32 mouse cellular contexts compared by ENCODE assay signal in the genomic region with DNA sequence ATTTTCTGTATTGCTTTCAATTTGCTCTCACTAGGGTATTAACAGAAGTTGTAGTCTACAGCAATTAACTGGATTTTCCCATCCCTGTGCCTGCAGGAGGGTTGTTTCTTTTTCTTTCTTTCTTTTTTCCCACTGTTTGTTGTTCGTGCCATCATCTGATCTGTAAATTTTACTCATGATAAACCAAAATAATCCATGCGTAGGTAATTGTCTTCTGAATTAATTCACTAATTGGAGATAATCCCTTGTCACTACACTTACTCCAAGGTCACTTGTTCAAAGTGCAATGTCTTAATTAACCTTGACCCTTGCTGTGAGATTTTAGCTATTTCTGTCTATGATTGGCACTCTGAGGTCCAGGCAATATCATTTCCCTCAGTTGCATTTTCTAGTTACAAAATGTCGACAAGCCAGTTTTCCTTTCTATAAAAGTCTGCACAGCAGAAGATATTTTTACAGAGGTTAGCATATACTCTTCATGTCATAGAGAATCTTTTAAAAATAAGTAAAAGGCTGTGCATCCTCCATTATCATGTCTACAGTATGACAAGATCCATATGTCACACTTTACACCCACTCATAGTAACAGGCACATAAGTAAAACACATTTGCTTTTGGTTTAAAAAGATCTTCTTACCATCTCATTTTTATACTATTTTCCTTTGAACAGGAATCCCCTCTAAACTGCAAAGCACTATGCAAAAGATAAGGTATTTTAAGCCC. TPM values are rescaled to one million over a fixed set of nuclear protein-coding genes. Genes with fewer than 3 reads are reported as not detected.
A peak's percentile ranks its signal among the peaks of the same experiment; 100 is the strongest.
DNase-seq lines count a peak whose midpoint lies in the region; ATAC-seq and TF ChIP-seq lines count a peak whose summit lies in the region.
"Had no signal": no experiment of that assay in that cellular context is flagged by ENCODE, and none has a peak within 500 bp of the region (broad histone marks: within the 10 kb centered on the region; RNA-seq: fewer than 3 reads in every experiment).

No protein-coding gene starts in this region.

- H3K36me3 ChIP-seq in forebrain, postnatal 0 days (ENCODE audit: insufficient read depth) = no peaks in the 10 kb centered on the region
- H3K36me3 ChIP-seq in forebrain, embryonic 15.5 days = no peaks in the 10 kb centered on the region
- H3K36me3 ChIP-seq in midbrain, embryonic 16.5 days (ENCODE audit: control insufficient read depth, insufficient read depth, low read length) = no peaks in the 10 kb centered on the region
- H3K36me3 ChIP-seq: forebrain, embryonic 10.5 days; G1E; heart, embryonic 10.5 days; heart, embryonic 13.5 days; intestine, embryonic 15.5 days had no signal

- 33% methylated on average over 3 of the region's 3 CpGs for WGBS in forebrain, postnatal 0 days
- 32% methylated on average over 3 of the region's 3 CpGs for whole genome bisulfite sequencing in forebrain, embryonic 15.5 days
- 45% methylated on average over 3 of the region's 3 CpGs for WGBS in midbrain, embryonic 16.5 days

- no peaks in the 10 kb centered on the region for H3K4me1 ChIP-seq in forebrain, postnatal 0 days (ENCODE audit: insufficient read depth)
- H3K4me1 ChIP-seq in forebrain, embryonic 15.5 days = no peaks in the 10 kb centered on the region
- no peaks in the 10 kb centered on the region for H3K4me1 ChIP-seq in midbrain, embryonic 16.5 days (ENCODE audit: control insufficient read depth, insufficient read depth, low read length)
- H3K4me1 ChIP-seq: forebrain, embryonic 10.5 days; heart, embryonic 10.5 days; heart, embryonic 13.5 days; intestine, embryonic 15.5 days had no signal

- no peak overlapping the region for H3K9ac ChIP-seq in forebrain, postnatal 0 days
- H3K9ac ChIP-seq in forebrain, embryonic 15.5 days (replicated peaks) = no peak overlapping the region
- H3K9ac ChIP-seq in midbrain, embryonic 16.5 days (ENCODE audit: low read depth, low read length) = no peak overlapping the region
- H3K9ac ChIP-seq: heart, embryonic 13.5 days; hindbrain, embryonic 14.5 days; intestine, embryonic 15.5 days had no signal

- no peak overlapping the region for H3K4me2 ChIP-seq in forebrain, postnatal 0 days (ENCODE audit: low read depth)
- H3K4me2 ChIP-seq in forebrain, embryonic 15.5 days (replicated peaks) = no peak overlapping the region
- no peak overlapping the region for H3K4me2 ChIP-seq in midbrain, embryonic 16.5 days (ENCODE audit: low read length)
- H3K4me2 ChIP-seq: heart, embryonic 13.5 days; hindbrain, embryonic 14.5 days; intestine, embryonic 15.5 days had no signal

- no peaks in the 10 kb centered on the region for H3K9me3 ChIP-seq in forebrain, postnatal 0 days (ENCODE audit: low read length)
- no peaks in the 10 kb centered on the region for H3K9me3 ChIP-seq in forebrain, embryonic 15.5 days
- H3K9me3 ChIP-seq in midbrain, embryonic 16.5 days (replicated peaks; ENCODE audit: control insufficient read depth, low read length, poor library complexity, severe bottlenecking) = no peaks in the 10 kb centered on the region
- H3K9me3 ChIP-seq: forebrain, embryonic 10.5 days; heart, embryonic 10.5 days; heart, embryonic 13.5 days; intestine, embryonic 15.5 days had no signal

- no peak overlapping the region for H3K27ac ChIP-seq in forebrain, postnatal 0 days (ENCODE audit: low read depth, low read length)
- no peak overlapping the region for H3K27ac ChIP-seq in forebrain, embryonic 15.5 days (replicated peaks)
- no peak overlapping the region for H3K27ac ChIP-seq in midbrain, embryonic 16.5 days (ENCODE audit: low read length)
- H3K27ac ChIP-seq: forebrain, embryonic 10.5 days; heart, adult 2 months; heart, embryonic 10.5 days; heart, embryonic 13.5 days; hindbrain, embryonic 14.5 days; intestine, embryonic 15.5 days had no signal

- no peak for TF ChIP-seq CTCF in forebrain, postnatal 0 days (IDR thresholded peaks at IDR 0.05; ENCODE audit: low read depth)

- peak; percentile 2 for DNase-seq in forebrain, postnatal 0 days
- DNase-seq in brain, adult 2 months (ENCODE audit: low read depth, low spot score) = peak; percentile 11
- DNase-seq in retina, embryonic 14.5 days (ENCODE audit: low spot score) = peak; percentile 69
- no peak for DNase-seq in adrenal gland, postnatal 10 days
- DNase-seq: adrenal gland, postnatal 14 days; B cell, adult 2 months; cerebellum, adult 18-20 months; cerebellum, adult 9-10 months; cerebellum, postnatal 14 days; gastrocnemius, postnatal 10 days; gastrocnemius, postnatal 36 days; heart, adult 2 months; heart, postnatal 14 days; heart, postnatal 4 days; kidney, adult 11 months had no signal

- no peaks in the 10 kb centered on the region for H3K27me3 ChIP-seq in forebrain, postnatal 0 days (ENCODE audit: insufficient read depth, low read length)
- no peaks in the 10 kb centered on the region for H3K27me3 ChIP-seq in forebrain, embryonic 15.5 days
- H3K27me3 ChIP-seq in midbrain, embryonic 16.5 days (ENCODE audit: control insufficient read depth, insufficient read depth, low read depth, low read length) = no peaks in the 10 kb centered on the region
- H3K27me3 ChIP-seq: CH12.LX; heart, embryonic 13.5 days; intestine, embryonic 15.5 days had no signal

- H3K4me3 ChIP-seq in forebrain, postnatal 0 days (ENCODE audit: low read depth, low read length) = no peak overlapping the region
- no peak overlapping the region for H3K4me3 ChIP-seq in forebrain, embryonic 15.5 days
- no peak overlapping the region for H3K4me3 ChIP-seq in midbrain, embryonic 16.5 days (ENCODE audit: low read depth, low read length)
- H3K4me3 ChIP-seq: forebrain, embryonic 10.5 days; heart, adult 2 months; heart, embryonic 10.5 days; heart, embryonic 13.5 days; intestine, embryonic 15.5 days had no signal

- peak; percentile 61; the same call in 1 of the 2 replicates for ATAC-seq in forebrain, postnatal 0 days
- ATAC-seq in forebrain, embryonic 15.5 days (replicated peaks) = no peak
- no peak for ATAC-seq in midbrain, embryonic 16.5 days
- ATAC-seq: forebrain, embryonic 16.5 days; intestine, embryonic 15.5 days; Patski had no signal

RNA-seq across cellular contexts. Expression of a gene that starts 39.4 kb away (rescaled TPM):
- 1.7 and 2.5 TPM in 2 replicates for total RNA-seq in forebrain, postnatal 0 days (2014; rRNA removed)
- 0.63 and 1.1 TPM in 2 replicates for polyA plus RNA-seq in forebrain, postnatal 0 days (2015; fragmentation: Nextera tagmentation; extraction: Ambion mirVana)
- 0.75 and 1.3 TPM in 2 replicates for polyA plus RNA-seq in forebrain, embryonic 15.5 days (2015; fragmentation: Nextera tagmentation; extraction: Ambion mirVana)
- total RNA-seq in adrenal gland, postnatal 10 days (2021) = 10 to 100 TPM; 17.0 to 22.4 TPM
- 0.56 and 0.59 TPM in 2 replicates for polyA plus RNA-seq in midbrain, embryonic 16.5 days (2015; fragmentation: Nextera tagmentation; extraction: Ambion mirVana)
- polyA plus RNA-seq: G1E had no signal

RNA-seq across cellular contexts. Expression of a gene that starts 58.6 kb away (rescaled TPM):
- not detected in 2 replicates for total RNA-seq in forebrain, postnatal 0 days (2014; rRNA removed)
- polyA plus RNA-seq in forebrain, postnatal 0 days (2015; fragmentation: Nextera tagmentation; extraction: Ambion mirVana) = not detected in 2 replicates
- not detected in 2 replicates for polyA plus RNA-seq in forebrain, embryonic 15.5 days (2015; fragmentation: Nextera tagmentation; extraction: Ambion mirVana)
- total RNA-seq in adrenal gland, postnatal 10 days (2021) = not detected
- polyA plus RNA-seq in midbrain, embryonic 16.5 days (2015; fragmentation: Nextera tagmentation; extraction: Ambion mirVana) = not detected in 2 replicates
- total RNA-seq: adrenal gland, adult 18-20 months; adrenal gland, postnatal 14 days; CH12.LX; G1E; gastrocnemius, adult 18-20 months; gastrocnemius, postnatal 10 days; gastrocnemius, postnatal 36 days; granulocyte monocyte progenitor cell, adult 5-6 weeks; heart, adult 2 months; heart, postnatal 14 days; heart, postnatal 4 days had no signal
- polyA plus RNA-seq: embryonic facial prominence, embryonic 11.5 days; forebrain, embryonic 10.5 days; forebrain, embryonic 16.5 days; G1E; heart, adult 2 months; heart, embryonic 10.5 days; heart, embryonic 13.5 days; heart, embryonic 16.5 days; hindbrain, embryonic 11.5 days; hindbrain, embryonic 14.5 days; intestine, embryonic 15.5 days; Patski had no signal
